Mouse (Mus musculus): Measurements from ENCODE around the gene Plekhs1. TPM values are rescaled to one million over a fixed set of nuclear protein-coding genes. Genes with fewer than 3 reads are reported as not detected.

Gene Plekhs1
- total and polyA plus RNA-seq, 3 experiments: 0.84 to 0.85 TPM; not detected in 1

DNA sequence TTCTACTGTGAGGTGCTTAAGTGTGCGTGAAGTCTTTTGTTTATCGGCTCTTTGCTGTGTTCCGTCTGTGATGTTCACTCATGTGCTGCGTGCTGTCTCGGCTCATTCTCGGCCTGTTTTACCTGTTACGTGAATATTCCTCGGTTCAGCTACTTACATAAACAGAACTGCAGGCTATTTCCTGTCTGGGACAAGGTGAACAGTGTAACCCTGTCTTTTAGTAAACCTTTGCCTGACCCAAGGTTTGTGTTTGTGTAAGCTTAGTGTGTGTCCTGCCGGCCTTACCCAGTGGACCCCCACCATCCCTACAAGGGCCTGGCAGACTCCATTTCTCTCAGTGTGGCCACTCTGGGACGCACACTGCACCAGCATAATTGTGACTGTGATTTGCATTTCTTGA is 28.7 kb upstream of the Plekhs1 start:
- H3K36me3 ChIP-seq (ENCODE audit: control insufficient read depth in 1 of 2, insufficient read depth in 2 of 2, low read length in 2 of 2): peaks cover 0 to 10% of the 10 kb centered on the region in 2 experiments; a peak in 2 of 4 replicates
- TF ChIP-seq MYC (IDR thresholded peaks at IDR 0.05; ENCODE audit: low read depth, low read length) (no peak), GABPA (IDR thresholded peaks at IDR 0.05; ENCODE audit: low read depth, low read length) (no peak), USF1 (IDR thresholded peaks at IDR 0.05; ENCODE audit: low read depth, low read length) (no peak), UBTF (IDR thresholded peaks at IDR 0.05; ENCODE audit: borderline replicate concordance, insufficient read depth, low read depth, low read length) (no peak), CHD2 (IDR thresholded peaks at IDR 0.05; ENCODE audit: low read length) (no peak), RCOR1 (IDR thresholded peaks at IDR 0.05; ENCODE audit: low read depth, low read length) (no peak), ZNF384 (IDR thresholded peaks at IDR 0.05; ENCODE audit: low read depth, low read length) (no peak), E2F4 (IDR thresholded peaks at IDR 0.05; ENCODE audit: borderline replicate concordance, low read depth, low read length) (no peak)
- H3K4me3 ChIP-seq (ENCODE audit: control insufficient read depth in 1 of 2, insufficient read depth in 1 of 2, low read depth in 2 of 2, low read length in 2 of 2): no peak overlapping the region
- H3K4me1 ChIP-seq (ENCODE audit: control insufficient read depth in 1 of 2, insufficient read depth in 2 of 2, low read length in 2 of 2): no peaks in the 10 kb centered on the region
- no peaks in the 10 kb centered on the region for H3K79me2 ChIP-seq (ENCODE audit: control insufficient read depth, insufficient read depth, low read length, poor library complexity)
- no peaks in the 10 kb centered on the region for H3K27me3 ChIP-seq (ENCODE audit: control insufficient read depth in 1 of 2, insufficient read depth in 2 of 2, low read length in 2 of 2)
- no peak overlapping the region for H3K9ac ChIP-seq (ENCODE audit: control insufficient read depth, low read depth, low read length, poor library complexity, severe bottlenecking)
- no peaks in the 10 kb centered on the region for H3K9me3 ChIP-seq (replicated peaks; ENCODE audit: insufficient read depth, low read length)
- no peak overlapping the region for H3K27ac ChIP-seq (ENCODE audit: control insufficient read depth, low read depth, low read length)
- DNase-seq (ENCODE audit: low read depth, low spot score): no peak

- Histone ChIP-seq H3K79me2 (ENCODE audit: control insufficient read depth, insufficient read depth, low read length, poor library complexity) (no peaks in the 10 kb centered on the region), H3K36me3 (ENCODE audit: control insufficient read depth in 1 of 2, insufficient read depth in 2 of 2, low read length in 2 of 2) (peaks cover 6 to 16% of the 10 kb centered on the region in 2 experiments), H3K9ac (ENCODE audit: control insufficient read depth, low read depth, low read length, poor library complexity, severe bottlenecking) (no peak overlapping the region), H3K4me3 (ENCODE audit: control insufficient read depth in 1 of 2, insufficient read depth in 1 of 2, low read depth in 2 of 2, low read length in 2 of 2) (no peak overlapping the region), H3K27me3 (ENCODE audit: control insufficient read depth in 1 of 2, insufficient read depth in 2 of 2, low read length in 2 of 2) (no peaks in the 10 kb centered on the region), H3K9me3 (replicated peaks; ENCODE audit: insufficient read depth, low read length) (no peaks in the 10 kb centered on the region), H3K27ac (ENCODE audit: control insufficient read depth, low read depth, low read length) (no peak overlapping the region), H3K4me1 (ENCODE audit: control insufficient read depth in 1 of 2, insufficient read depth in 2 of 2, low read length in 2 of 2) (peaks cover 5 to 6% of the 10 kb centered on the region in 2 experiments)
- TF ChIP-seq ZNF384 (IDR thresholded peaks at IDR 0.05; ENCODE audit: low read depth, low read length) (no peak), GABPA (IDR thresholded peaks at IDR 0.05; ENCODE audit: low read depth, low read length) (no peak), GATA1 (IDR thresholded peaks at IDR 0.05; ENCODE audit: low read depth, low read length) (no peak), ETS1 (IDR thresholded peaks at IDR 0.05; ENCODE audit: low read depth, low read length) (no peak), TAL1 (IDR thresholded peaks at IDR 0.05; ENCODE audit: low read length) (no peak), RAD21 (IDR thresholded peaks at IDR 0.05; ENCODE audit: low read depth, low read length) (no peak), ELF1 (IDR thresholded peaks at IDR 0.05; ENCODE audit: low read depth, low read length) (no peak)
- DNase-seq (ENCODE audit: low read depth, low spot score): no peak
Measured at GRCm38 (mm10) chr19:56433581-56433980, 27.9 kb upstream of the Plekhs1 start.

- H3K9me3 ChIP-seq (replicated peaks; ENCODE audit: insufficient read depth, low read length): no peaks in the 10 kb centered on the region
- H3K27ac ChIP-seq (ENCODE audit: control insufficient read depth, low read depth, low read length): no peak overlapping the region
- H3K4me3 ChIP-seq (ENCODE audit: control insufficient read depth in 1 of 2, insufficient read depth in 1 of 2, low read depth in 2 of 2, low read length in 2 of 2): no peak overlapping the region
- H3K36me3 ChIP-seq (ENCODE audit: control insufficient read depth in 1 of 2, insufficient read depth in 2 of 2, low read length in 2 of 2): peaks cover 18 to 22% of the 10 kb centered on the region in 2 experiments
- peaks cover 15 to 20% of the 10 kb centered on the region in 2 experiments for H3K4me1 ChIP-seq (ENCODE audit: control insufficient read depth in 1 of 2, insufficient read depth in 2 of 2, low read length in 2 of 2)
- no peaks in the 10 kb centered on the region for H3K79me2 ChIP-seq (ENCODE audit: control insufficient read depth, insufficient read depth, low read length, poor library complexity)
- TF ChIP-seq POLR2AphosphoS2 (IDR thresholded peaks at IDR 0.05; ENCODE audit: low read length) (no peak), POLR2AphosphoS5 (IDR thresholded peaks at IDR 0.05; ENCODE audit: borderline replicate concordance, low read depth, low read length) (no peak), MEF2A (IDR thresholded peaks at IDR 0.05; ENCODE audit: extremely low read depth, insufficient replicate concordance, low read depth, low read length, poor library complexity, severe bottlenecking) (no peak), ELF1 (IDR thresholded peaks at IDR 0.05; ENCODE audit: low read depth, low read length) (no peak), TBP (IDR thresholded peaks at IDR 0.05; ENCODE audit: low read depth, low read length) (no peak), SIN3A (IDR thresholded peaks at IDR 0.05; ENCODE audit: low read length) (no peak), CTCF (IDR thresholded peaks at IDR 0.05 in 2 of 3, conservative IDR thresholded peaks at IDR 0.05 in 1 of 3; ENCODE audit: control insufficient read depth in 1 of 3, insufficient read depth in 1 of 3, low read depth in 2 of 3, low read length in 3 of 3, poor library complexity in 1 of 3, severe bottlenecking in 1 of 3) (no peak), GABPA (IDR thresholded peaks at IDR 0.05; ENCODE audit: low read depth, low read length) (no peak), MYC (IDR thresholded peaks at IDR 0.05; ENCODE audit: low read depth, low read length) (no peak), BHLHE40 (IDR thresholded peaks at IDR 0.05; ENCODE audit: borderline replicate concordance, low read depth, low read length) (no peak), NELFE (IDR thresholded peaks at IDR 0.05; ENCODE audit: low read depth, low read length) (no peak), CHD2 (IDR thresholded peaks at IDR 0.05; ENCODE audit: low read length) (no peak), ZKSCAN1 (IDR thresholded peaks at IDR 0.05; ENCODE audit: low read depth, low read length) (no peak), ZC3H11A (IDR thresholded peaks at IDR 0.05; ENCODE audit: low read depth, low read length) (no peak)
- no peak for DNase-seq (ENCODE audit: low read depth, low spot score)
- H3K9ac ChIP-seq (ENCODE audit: control insufficient read depth, low read depth, low read length, poor library complexity, severe bottlenecking): no peak overlapping the region
- no peaks in the 10 kb centered on the region for H3K27me3 ChIP-seq (ENCODE audit: control insufficient read depth in 1 of 2, insufficient read depth in 2 of 2, low read length in 2 of 2)
Measured at GRCm38 (mm10) chr19:56436380-56436779, 25.1 kb upstream of the Plekhs1 start.
